Mouse (Mus musculus) CH12F3 (cell line): ENCODE measurements around the gene Wfdc2.

Source experiments
- in situ Hi-C: fragments of 300-500 bp; cut with MboI; formaldehyde crosslinking; loops from 2 replicates; pipeline ENCODE4 v1.14.3; 2020; ENCODE audit warnings: low sequenced_read_pairs

Wfdc2 gene

DNA sequence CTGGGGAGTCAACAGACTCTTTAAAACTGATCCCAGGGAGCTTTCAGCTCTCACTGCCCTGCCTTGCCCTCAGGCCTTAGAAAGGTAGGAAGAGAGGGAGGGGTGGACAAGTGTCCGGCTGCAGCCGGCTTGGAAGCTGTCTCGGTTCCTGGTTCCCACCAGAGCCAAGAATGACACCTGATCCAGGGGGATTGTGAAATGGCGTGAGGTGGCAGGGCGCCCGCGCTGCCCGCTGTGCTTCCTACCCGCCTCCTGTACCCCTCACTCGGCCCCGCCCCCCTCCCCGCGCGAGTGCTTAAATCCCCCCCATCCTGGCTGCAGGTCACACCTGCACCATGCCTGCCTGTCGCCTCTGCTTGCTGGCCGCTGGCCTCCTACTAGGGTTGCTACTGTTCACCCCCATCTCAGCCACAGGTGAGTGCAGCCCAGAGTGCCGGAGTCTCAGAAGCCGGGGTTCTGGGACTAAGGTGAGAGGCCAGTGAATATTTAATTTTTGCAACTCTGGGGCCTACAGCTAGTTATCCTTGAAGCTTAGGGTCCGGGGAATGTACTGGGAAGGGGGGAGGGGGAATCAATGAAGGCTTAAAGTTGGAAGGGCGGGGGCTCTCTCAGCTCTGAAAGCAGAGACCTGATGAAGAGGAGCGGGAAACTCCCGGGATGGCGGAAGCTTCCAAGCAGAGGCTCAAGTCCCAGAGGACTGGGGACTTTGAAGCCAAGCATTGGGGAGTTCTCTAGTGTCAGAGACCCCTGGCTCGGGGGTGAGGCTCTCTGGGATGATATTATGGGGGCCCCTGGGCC, at the start of gene Wfdc2:
Gene Wfdc2, plus strand, starts transcription at position 23 of the 798 bp plus-strand sequence.
- in situ Hi-C loops = no loop called here

- in situ Hi-C loops = no loop called here
Measured at GRCm38 (mm10) chr2:164513389-164513788, 48.8 kb upstream of the Wfdc2 start.

DNA sequence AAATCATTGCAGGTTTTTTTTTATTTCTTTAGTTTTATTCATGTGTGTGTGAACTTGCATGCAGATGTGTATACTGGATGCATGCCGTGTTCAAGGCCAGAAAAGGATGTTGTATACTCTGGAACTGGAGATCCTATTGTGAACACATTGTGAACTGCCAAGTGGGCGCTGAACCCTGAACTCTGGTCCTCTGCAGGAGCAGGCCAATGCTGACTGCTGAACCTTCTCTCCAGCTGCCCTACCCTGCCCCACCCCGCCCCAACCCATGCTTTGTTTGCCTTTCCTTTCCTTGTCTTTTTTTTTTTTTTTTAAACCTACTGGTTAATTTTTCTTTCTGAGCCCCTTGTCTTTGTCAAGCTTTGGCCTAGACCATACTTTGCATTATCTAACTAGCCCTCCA, 47.3 kb upstream of the Wfdc2 start:
- in situ Hi-C loops = no loop called here

GRCm38 (mm10) chr2:164515897-164516296, 46.3 kb upstream of the Wfdc2 start:
- in situ Hi-C loops = no loop called here

DNA sequence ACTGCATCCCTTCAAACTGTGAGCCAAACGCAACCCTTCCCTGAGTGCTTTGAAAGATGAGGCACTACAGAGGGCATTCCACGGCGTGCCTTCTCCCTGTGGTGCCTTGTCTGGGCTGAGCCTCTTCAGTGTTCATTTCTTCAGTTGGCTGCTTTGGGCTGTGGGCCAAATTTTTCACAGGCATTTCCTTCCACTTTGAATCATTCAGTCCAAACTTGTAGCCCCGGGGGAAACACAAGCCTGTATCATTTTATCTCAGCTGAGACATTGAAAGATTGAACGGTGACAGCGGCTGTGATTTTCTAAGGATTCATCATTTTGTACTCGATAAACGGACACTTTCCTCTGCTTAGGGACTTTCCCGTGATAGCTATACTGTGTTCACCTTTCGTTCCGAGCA, 45.6 kb upstream of the Wfdc2 start:
- in situ Hi-C loops = no loop called here

- in situ Hi-C loops = no loop called here
Measured at GRCm38 (mm10) chr2:164517485-164518221, 44.6 kb upstream of the Wfdc2 start.

GRCm38 (mm10) chr2:164518266-164519170, 43.7 kb upstream of the Wfdc2 start:
- in situ Hi-C loops = no loop called here

DNA sequence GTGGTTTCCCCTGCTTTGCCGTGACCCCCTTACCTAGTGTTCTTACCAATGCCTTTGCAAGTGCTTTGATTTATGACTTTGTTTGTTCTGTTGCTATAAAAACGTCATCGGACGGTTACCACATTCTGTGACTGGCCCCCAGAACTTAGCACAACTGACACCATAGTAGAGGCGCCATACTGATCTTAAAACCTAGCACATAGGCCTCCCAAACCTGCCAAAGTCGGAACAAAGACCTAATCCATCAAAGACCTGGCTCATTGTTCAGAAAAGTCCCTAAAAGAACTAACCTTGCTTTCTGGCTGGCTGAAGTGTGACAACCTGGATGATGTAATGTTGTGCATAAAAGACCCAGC, 43.1 kb upstream of the Wfdc2 start:
- in situ Hi-C loops = no loop called here

GRCm38 (mm10) chr2:164520782-164521181, 41.4 kb upstream of the Wfdc2 start:
- in situ Hi-C loops = no loop called here

GRCm38 (mm10) chr2:164521841-164522240, 40.4 kb upstream of the Wfdc2 start:
- in situ Hi-C loops = no loop called here

DNA sequence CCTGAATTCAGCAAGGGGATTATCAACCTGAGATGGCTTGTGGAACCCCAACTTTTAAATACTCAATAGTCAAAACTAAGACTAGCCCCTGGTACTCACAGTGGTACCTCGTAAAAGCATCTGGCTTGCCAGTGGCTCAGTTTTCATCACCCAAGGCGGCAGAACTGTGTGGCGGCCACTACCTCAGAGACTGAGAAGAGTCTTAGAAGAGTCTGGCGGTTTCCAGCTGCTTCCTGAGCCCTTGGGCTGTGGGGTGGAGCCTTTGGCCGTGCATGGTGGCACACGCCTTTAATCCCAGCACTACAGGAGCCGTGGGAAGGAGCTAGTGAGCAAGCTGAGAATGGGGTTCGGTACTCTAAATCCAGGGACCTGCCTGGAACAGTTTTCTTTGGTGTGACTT, 39.9 kb upstream of the Wfdc2 start:
- in situ Hi-C loops = no loop called here

GRCm38 (mm10) chr2:164523301-164523773, 38.9 kb upstream of the Wfdc2 start:
- in situ Hi-C loops = no loop called here

DNA sequence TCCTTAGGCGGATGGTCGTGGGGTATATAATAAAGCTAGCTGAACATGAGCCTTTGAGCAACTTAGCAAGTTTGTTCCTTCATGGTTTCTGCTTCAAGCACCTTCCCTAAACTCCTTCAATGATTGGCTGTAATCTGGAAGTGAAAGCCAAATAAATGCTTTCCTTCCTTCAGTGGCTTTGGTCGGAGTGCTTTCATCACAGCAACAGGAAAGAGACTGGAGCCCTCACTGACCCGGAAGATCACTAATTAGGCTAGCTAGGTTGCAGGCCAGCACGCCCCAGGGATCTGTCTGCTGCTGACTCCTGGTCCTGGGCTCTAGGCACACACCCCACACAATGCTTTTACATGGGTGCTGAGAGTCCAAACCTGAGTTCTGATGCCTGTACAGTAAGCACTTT, 33.7 kb upstream of the Wfdc2 start:
- in situ Hi-C loops = loop anchor here (5.0 kb wide), 1 partner anchor 111 kb away; no protein-coding TSS in a partner anchor

DNA sequence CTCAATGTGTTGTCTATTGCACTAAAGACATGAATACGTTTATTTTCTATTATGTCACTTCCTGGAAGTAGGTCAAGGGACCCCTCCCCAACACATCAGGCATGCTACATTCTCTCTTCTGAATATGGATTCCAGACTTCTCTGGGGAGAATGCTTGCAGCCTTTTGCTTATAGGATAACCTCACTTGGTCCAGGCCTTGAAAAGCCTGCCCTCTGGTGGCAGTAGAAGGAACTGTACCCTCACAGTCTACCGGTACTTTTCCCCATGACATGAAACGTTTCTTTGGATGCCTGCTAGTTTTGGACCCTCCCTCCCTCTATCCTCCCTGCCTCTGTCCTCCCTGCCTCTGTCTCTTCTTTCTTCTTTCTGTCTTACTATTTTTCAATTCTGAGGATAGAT, 31.0 kb upstream of the Wfdc2 start:
- in situ Hi-C loops = no loop called here

- in situ Hi-C loops = no loop called here
Measured at GRCm38 (mm10) chr2:164534315-164534714, 27.9 kb upstream of the Wfdc2 start.

GRCm38 (mm10) chr2:164537003-164537402, 25.2 kb upstream of the Wfdc2 start:
- in situ Hi-C loops = no loop called here

DNA sequence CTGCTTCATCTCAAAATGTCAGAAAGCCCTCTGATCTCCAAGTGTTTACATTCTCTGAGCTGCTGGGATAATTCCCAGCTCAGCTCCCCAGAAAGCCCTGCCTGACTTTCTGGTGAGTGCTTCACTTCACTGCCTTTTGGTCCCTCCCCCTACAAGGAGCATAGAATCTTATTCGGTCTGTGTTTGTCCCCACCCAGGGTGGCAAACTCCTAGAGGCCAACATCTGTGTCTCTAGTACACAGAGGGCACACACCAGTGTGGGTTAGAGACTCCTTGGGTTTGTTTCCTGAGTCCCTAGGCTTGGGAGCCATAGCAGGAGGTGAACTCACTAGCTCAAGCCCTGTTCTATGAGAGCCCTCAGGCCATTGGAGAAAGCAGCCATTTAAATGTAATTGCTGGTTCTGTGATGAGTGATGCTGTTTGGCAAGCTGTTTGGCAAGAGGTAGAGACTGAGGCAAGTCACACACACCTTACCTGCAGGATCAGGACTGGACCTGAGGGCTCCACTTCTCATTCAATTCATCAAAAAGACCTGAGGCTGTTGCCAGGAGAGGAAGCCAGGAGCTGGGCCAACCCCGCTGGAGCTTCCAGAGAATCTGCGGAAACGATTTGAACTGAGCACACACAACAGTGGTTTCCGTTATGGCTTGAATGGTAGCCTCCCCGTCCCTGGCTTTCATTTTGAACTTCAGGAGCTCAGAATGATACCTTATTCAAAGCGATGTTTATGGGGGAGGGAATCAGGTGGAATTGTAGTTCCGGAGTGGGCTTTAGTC, 21.4 kb upstream of the Wfdc2 start:
- in situ Hi-C loops = no loop called here

GRCm38 (mm10) chr2:164542132-164542531, 20.1 kb upstream of the Wfdc2 start:
- in situ Hi-C loops = no loop called here

- in situ Hi-C loops = no loop called here
Measured at GRCm38 (mm10) chr2:164542598-164542997, 19.6 kb upstream of the Wfdc2 start.

GRCm38 (mm10) chr2:164543745-164544144, 18.5 kb upstream of the Wfdc2 start:
- in situ Hi-C loops = no loop called here
